9 mouse cellular contexts compared by ENCODE assay signal in genomic region chr5:118089102-118089501, GRCm38 (mm10).
DNase-seq lines count a peak whose midpoint lies in the region; ATAC-seq and TF ChIP-seq lines count a peak whose summit lies in the region.
"Had no signal": no experiment of that assay in that cellular context is flagged by ENCODE, and none has a peak within 500 bp of the region (broad histone marks: within the 10 kb centered on the region; RNA-seq: fewer than 3 reads in every experiment).

No protein-coding gene starts in this region.

- peaks cover 4% of the 10 kb centered on the region for H3K9me3 ChIP-seq in CH12.LX (replicated peaks; ENCODE audit: low read length)
- H3K9me3 ChIP-seq in heart, embryonic 12.5 days (replicated peaks) = no peaks in the 10 kb centered on the region
- H3K9me3 ChIP-seq: limb, embryonic 15.5 days had no signal

- peaks cover 41 to 78% of the 10 kb centered on the region in 2 experiments for H3K36me3 ChIP-seq in CH12.LX (replicated peaks in 1 of 2; ENCODE audit: control insufficient read depth in 1 of 2, insufficient read depth in 1 of 2, low read length in 1 of 2)
- H3K36me3 ChIP-seq in heart, embryonic 12.5 days = peaks cover 42% of the 10 kb centered on the region

- dilution Hi-C loops in CH12.LX (cut with MboI; ENCODE audit: extremely low pct_ligation_motif_present, extremely low pct_unique_long_range_greater_than_20kb, low sequenced_read_pairs) = no loop called here

- in situ Hi-C loops in CH12.LX (cut with MboI; ENCODE audit: low pct_ligation_motif_present, low pct_unique_long_range_greater_than_20kb, low sequenced_read_pairs) = no loop called here

- peak; percentile 61 for ATAC-seq in heart, embryonic 12.5 days (ENCODE audit: insufficient number of reproducible peaks, low FRiP score)
- ATAC-seq in megakaryocyte progenitor cell, adult 5-6 weeks (replicated peaks; ENCODE audit: poor library complexity) = no peak

- peak overlapping the region; percentile 17; the same call in 1 of the 2 replicates for H3K4me2 ChIP-seq in CH12.LX (ENCODE audit: insufficient read depth, low read depth, poor library complexity, severe bottlenecking)
- H3K4me2 ChIP-seq in heart, embryonic 12.5 days = peak overlapping the region; percentile 23; the same call in 1 of the 2 replicates
- H3K4me2 ChIP-seq: limb, embryonic 15.5 days had no signal

- peak overlapping the region; percentile 9; the same call in 1 of the 2 replicates for H3K27ac ChIP-seq in CH12.LX (ENCODE audit: insufficient read depth, low read depth)
- H3K27ac ChIP-seq in heart, embryonic 12.5 days (ENCODE audit: poor library complexity, severe bottlenecking) = peak overlapping the region; percentile 50
- H3K27ac ChIP-seq: limb, embryonic 15.5 days had no signal

- no peak; the same call in 1 of the 2 replicates for TF ChIP-seq RAD21 in CH12.LX (IDR thresholded peaks at IDR 0.05; ENCODE audit: low read depth, low read length)

- H3K79me2 ChIP-seq in CH12.LX (replicated peaks; ENCODE audit: control insufficient read depth, extremely low read depth, insufficient read depth, poor library complexity, severe bottlenecking) = no peaks in the 10 kb centered on the region

- DNase-seq in adrenal gland, postnatal 10 days = peak; percentile 67
- no peak for DNase-seq in adrenal gland, adult 18-20 months (ENCODE audit: low spot score in 2 of 2)
- DNase-seq in CH12.LX (ENCODE audit: extremely low read depth) = peak; percentile 62
- peak; percentile 68 to 71 for DNase-seq in cerebellum, postnatal 36 days
- DNase-seq in left cerebral cortex, postnatal 4 days = peak; percentile 63
- DNase-seq in telencephalon, adult 2 months (ENCODE audit: low read depth, low spot score) = peak; percentile 64

- no peak for TF ChIP-seq EP300 in CH12.LX (IDR thresholded peaks at IDR 0.05; ENCODE audit: low read length)

- 38% methylated on average over 7 of the region's 7 CpGs for WGBS in heart, embryonic 12.5 days

- no peak overlapping the region for H3K9ac ChIP-seq in CH12.LX (ENCODE audit: insufficient read depth, low read depth)
- no peak overlapping the region for H3K9ac ChIP-seq in heart, embryonic 12.5 days
- H3K9ac ChIP-seq: limb, embryonic 15.5 days had no signal

- H3K27me3 ChIP-seq in CH12.LX (replicated peaks) = no peaks in the 10 kb centered on the region
- H3K27me3 ChIP-seq in heart, embryonic 12.5 days (replicated peaks) = no peaks in the 10 kb centered on the region
- H3K27me3 ChIP-seq: limb, embryonic 15.5 days had no signal

- TF ChIP-seq CTCF in CH12.LX (conservative IDR thresholded peaks at IDR 0.05 in 1 of 2, IDR thresholded peaks at IDR 0.05 in 1 of 2; ENCODE audit: low read depth in 2 of 2, low read length in 2 of 2) = peak in 1 of 2 experiments; percentile 41; a peak in 2 of 4 replicates

- H3K4me1 ChIP-seq in CH12.LX (ENCODE audit: control insufficient read depth in 1 of 2, insufficient read depth in 2 of 2) = peaks cover 43 to 58% of the 10 kb centered on the region in 2 experiments
- H3K4me1 ChIP-seq in heart, embryonic 12.5 days (replicated peaks) = peaks cover 58% of the 10 kb centered on the region

- intact Hi-C loops in left cerebral cortex, postnatal 4 days (cut with DNase I) = no loop called here

- TF ChIP-seq POLR2A in CH12.LX (IDR thresholded peaks at IDR 0.05; ENCODE audit: low read depth, low read length) = no peak

- no peak overlapping the region for H3K4me3 ChIP-seq in CH12.LX (replicated peaks in 1 of 3; ENCODE audit: low read depth in 2 of 3, low read length in 2 of 3, poor library complexity in 1 of 3)
- H3K4me3 ChIP-seq in heart, embryonic 12.5 days = no peak overlapping the region
- H3K4me3 ChIP-seq: limb, embryonic 15.5 days had no signal

TF ChIP-seq in CH12.LX, 34 proteins besides CTCF, POLR2A, EP300 and RAD21:
- TF ChIP-seq ELF1 (IDR thresholded peaks at IDR 0.05; ENCODE audit: low read depth, low read length) (peak; percentile 37; the same call in 1 of the 2 replicates), UBTF (IDR thresholded peaks at IDR 0.05; ENCODE audit: low read depth, low read length) (no peak), JUN (IDR thresholded peaks at IDR 0.05; ENCODE audit: insufficient read depth, low read depth, low read length) (no peak), TCF12 (IDR thresholded peaks at IDR 0.05; ENCODE audit: low read depth, low read length) (peak; percentile 4; the same call in 1 of the 2 replicates), NRF1 (IDR thresholded peaks at IDR 0.05; ENCODE audit: low read depth, low read length) (peak; percentile 48; the same call in 1 of the 2 replicates), BHLHE40 (IDR thresholded peaks at IDR 0.05; ENCODE audit: low read depth, low read length) (peak; percentile 15; the same call in 1 of the 2 replicates), SMC3 (IDR thresholded peaks at IDR 0.05; ENCODE audit: low read depth, low read length) (no peak)

Comparison
In these comparisons a context has a peak if more than half of its experiments do, and no peak if none do; other contexts are left out.
1. DNase-seq: peak in adrenal gland, postnatal 10 days (single experiment), CH12.LX (single experiment), cerebellum, postnatal 36 days (2 of 2), left cerebral cortex, postnatal 4 days (single experiment) and telencephalon, adult 2 months (single experiment); none in adrenal gland, adult 18-20 months (0 of 2).